Mouse (Mus musculus) CH12F3 (cell line): ENCODE results near the gene Nav3.

Experiments
- in situ Hi-C: fragments of 300-500 bp; cut with MboI; formaldehyde crosslinking; loops from 2 replicates; pipeline ENCODE4 v1.14.3; 2020; ENCODE audit warnings: low sequenced_read_pairs

The Nav3 gene

DNA sequence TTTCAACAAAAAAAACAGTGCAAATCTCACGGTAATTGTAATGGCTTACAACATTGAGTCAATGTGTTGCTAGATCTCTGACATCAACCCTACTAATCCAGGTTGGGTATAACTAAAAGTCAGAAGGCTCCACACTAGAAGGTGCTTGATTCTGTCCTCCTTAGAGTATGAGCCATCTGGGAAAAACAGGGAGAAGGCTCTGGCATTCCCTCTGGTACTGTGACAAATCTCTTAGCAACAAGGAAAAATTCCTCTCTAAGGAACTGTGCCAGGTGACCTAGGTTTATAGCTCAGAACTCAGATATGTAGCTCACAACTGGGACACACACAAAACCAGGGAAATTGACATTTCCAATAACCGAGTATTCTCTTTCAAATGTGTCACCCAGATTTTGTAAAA lies 597.4 kb downstream of the Nav3 start:
- in situ Hi-C loops: no loop called here

DNA sequence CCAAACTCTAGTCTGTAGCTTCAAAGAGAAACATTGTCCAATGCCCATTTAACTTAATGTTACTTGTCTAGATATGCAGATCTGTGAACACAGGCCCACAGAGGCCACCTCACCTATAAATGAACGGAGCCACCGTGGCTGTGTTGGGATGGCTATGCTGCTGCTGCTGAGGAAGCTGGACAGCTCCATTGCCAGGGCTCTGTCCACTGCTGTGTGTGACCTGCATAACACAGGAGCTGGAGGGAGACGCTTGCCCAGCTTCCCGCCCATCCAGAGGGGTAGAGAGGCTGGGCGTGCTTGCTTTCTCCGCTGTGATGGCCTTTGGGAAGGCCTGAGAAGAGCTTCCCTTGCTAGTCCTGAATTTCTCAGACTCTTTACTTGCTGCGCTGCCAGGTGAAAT lies 603.6 kb downstream of the Nav3 start:
- in situ Hi-C loops: no loop called here

- in situ Hi-C loops: no loop called here
Observed at GRCm38 (mm10) chr10:109847631-109848030, 608.4 kb downstream of the Nav3 start.

DNA sequence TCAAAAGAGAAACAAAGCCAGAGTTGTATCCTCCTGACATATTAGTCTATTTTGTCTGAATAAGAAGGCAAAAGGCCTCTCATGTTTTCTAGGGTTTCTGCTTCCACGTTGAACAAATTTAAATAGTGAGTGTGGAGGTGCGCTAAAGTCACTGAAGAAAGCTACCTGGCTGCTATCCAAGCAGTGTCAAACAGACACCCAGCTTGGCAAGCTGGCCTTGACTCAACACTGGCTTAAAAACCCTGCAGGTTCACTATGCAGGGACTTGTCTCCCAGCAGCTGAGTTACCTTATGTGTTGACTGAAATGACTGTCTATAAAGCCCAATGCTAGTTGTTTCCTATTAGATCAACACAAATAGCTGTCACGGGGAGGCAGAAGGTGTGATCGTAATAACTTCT lies 612.3 kb downstream of the Nav3 start:
- in situ Hi-C loops: no loop called here

DNA sequence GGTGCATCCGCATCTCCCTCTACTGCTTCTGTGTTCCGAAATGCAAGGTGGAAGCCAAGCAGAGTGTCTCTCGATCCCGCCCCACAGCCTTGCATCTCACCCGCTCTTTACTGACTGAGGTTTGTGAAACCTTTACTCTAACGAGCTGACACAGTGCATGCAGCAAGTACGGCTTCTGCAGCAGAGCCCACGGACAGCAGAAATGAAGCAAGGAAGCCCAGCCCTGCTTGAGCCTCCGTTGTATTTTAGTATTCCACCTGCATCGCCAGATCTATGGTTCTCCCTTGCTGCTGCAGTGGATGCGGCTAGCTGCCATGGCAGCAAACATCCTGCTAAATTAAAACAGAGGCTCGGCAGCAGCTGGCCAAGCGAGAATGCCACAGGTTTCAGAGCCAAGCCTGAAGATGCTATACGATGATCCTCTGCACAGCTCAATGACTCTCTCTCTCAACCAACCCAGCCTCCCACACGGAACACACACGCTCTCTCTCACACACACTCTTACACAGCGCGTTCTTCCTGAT lies 623.2 kb downstream of the Nav3 start:
- in situ Hi-C loops: no loop called here

- in situ Hi-C loops: no loop called here
Observed at GRCm38 (mm10) chr10:109806782-109807493, 649.1 kb downstream of the Nav3 start.

- in situ Hi-C loops: no loop called here
Observed at GRCm38 (mm10) chr10:109803441-109803840, 652.6 kb downstream of the Nav3 start.

DNA sequence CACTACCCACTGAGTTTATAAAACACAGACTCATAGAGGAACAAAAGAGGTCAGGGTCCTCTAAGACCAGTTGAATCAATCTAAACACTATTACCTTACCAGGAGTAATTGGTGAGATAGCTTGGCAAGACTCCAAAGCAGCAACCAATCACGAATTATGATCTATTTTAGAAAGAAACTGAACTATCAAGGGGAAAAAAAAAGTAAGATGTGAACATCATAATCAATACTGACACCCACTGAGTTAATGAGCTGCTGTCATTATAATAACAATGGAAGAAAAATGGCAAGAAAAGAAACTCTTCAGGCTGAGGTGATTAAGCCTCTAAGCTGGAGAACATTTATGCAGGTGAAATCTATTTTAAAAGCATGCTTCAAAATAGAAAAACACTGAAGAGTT lies 653.8 kb downstream of the Nav3 start:
- in situ Hi-C loops: no loop called here

DNA sequence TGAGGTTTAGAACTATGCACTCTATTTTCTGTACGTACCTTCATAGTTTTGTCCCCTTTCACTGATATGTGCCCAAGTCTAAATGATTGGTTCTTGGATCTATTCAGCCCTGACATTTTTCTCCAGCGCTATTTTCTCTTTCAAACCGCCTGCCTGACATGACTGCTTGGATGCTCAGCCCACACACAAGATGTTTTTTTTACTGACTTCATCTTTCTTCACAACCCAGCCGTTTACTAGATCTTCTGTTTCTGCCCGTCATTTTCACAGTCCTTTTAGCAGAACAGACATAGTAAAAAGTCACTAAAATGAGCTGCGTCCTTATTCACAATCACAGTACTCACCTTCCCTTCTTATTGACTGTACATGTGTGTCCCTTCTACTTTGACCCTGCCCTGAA lies 656.8 kb downstream of the Nav3 start:
- in situ Hi-C loops: no loop called here

- in situ Hi-C loops: no loop called here
Observed at GRCm38 (mm10) chr10:109796981-109797380, 659.0 kb downstream of the Nav3 start.

DNA sequence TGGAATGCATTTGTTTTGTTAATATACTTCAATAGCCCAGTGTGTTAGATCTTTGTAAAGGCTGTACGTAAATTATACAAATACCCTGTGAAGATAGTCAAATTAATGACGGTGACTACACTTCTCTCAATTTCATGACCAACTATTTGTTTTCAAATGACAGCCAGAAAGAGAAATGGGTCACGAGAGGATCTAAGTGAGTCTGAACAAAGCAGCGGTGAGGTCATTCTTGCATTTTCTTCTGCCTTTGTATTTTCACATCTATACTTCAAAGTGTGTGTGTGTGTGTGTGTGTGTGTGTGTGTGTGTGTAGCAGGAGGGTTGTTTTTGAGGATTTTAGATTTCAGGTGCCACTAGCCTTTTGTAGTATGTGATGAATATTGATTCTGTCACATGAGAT lies 662.5 kb downstream of the Nav3 start:
- in situ Hi-C loops: no loop called here

DNA sequence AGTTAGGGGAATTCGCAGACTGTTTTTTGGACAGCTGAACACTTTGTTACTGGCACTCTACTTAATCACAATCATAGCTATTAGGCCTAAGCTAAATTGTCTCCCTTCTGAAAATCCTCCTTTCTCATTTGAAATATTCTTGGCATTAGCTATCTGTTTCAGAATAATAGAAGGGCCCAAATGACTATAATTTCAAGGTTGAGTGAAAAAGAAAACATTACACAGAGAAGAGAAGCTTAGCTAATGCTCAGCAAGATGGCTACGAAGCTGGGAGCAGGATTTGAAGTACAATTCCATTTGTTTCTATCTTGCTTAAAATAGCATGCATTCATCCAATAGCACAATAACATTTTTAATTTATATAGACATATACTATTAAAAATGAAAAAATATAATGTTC lies 667.3 kb downstream of the Nav3 start:
- in situ Hi-C loops: no loop called here

- in situ Hi-C loops: no loop called here
Observed at GRCm38 (mm10) chr10:109779109-109779508, 676.9 kb downstream of the Nav3 start.

DNA sequence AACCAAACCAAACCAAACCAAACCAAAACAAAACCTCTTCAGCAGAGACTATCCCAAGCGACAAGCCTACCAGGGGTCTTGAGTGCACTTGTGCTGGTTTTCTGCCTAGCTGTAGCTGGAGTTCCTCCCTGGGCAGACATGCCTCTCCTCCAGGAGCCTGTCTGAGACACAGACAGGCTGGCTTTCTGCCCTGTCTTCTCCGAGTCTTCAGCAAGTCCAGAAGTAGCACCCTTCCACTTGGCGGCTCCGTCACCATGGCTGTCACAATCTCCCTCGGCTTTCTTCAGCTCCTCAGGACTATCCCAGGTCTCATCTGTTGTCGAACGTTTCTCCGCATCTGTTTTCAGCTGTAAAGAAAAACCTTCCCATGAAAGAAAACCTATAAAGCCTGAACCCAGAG lies 686.9 kb downstream of the Nav3 start:
- in situ Hi-C loops: no loop called here

GRCm38 (mm10) chr10:109765650-109766049 lies 690.4 kb downstream of the Nav3 start:
- in situ Hi-C loops: no loop called here

- in situ Hi-C loops: no loop called here
Observed at GRCm38 (mm10) chr10:109764412-109765101, 691.4 kb downstream of the Nav3 start.

GRCm38 (mm10) chr10:109758921-109759600 lies 696.9 kb downstream of the Nav3 start:
- in situ Hi-C loops: no loop called here

- in situ Hi-C loops: no loop called here
Observed at GRCm38 (mm10) chr10:109746901-109747300, 709.1 kb downstream of the Nav3 start.

DNA sequence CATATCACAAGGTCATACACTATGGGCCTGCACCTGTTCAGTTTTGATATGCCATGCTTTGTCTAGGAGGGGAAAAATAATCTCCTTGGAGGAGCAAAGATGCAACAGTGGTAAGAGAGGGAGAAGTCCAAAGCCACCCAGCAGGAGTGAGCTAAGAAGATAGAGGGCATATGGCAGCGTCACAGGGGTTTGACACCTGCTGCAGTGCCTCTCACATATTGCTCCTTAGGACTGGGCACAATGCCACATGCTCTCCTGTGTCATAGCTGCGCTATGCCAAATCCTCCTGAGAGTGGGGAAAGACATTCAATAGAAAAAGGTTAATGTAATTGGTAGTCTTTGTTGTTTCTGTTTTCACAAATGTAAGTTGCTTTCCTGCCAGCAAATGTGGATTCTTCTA lies 714.3 kb downstream of the Nav3 start:
- in situ Hi-C loops: no loop called here

DNA sequence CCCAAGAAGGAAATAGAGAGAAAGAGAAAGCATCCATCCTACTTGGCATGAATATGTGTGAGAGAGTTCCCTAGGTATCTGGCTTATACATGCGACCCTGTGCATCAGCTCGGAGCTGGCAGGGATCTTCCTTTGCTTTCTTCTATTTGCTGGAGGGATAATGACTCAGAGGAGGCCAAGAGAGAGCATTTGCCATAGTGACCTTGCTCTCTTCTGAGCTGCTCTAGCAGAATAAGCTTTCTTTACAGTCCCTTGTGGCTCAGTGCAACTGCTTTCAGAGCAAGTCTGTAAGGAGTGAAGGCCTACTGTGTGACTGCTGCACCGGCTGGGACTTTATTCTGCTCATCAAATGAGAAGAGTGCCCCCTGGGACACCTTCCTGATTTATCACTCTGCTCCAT lies 715.7 kb downstream of the Nav3 start:
- in situ Hi-C loops: no loop called here

- in situ Hi-C loops: no loop called here
Observed at GRCm38 (mm10) chr10:109723646-109724045, 732.4 kb downstream of the Nav3 start.

DNA sequence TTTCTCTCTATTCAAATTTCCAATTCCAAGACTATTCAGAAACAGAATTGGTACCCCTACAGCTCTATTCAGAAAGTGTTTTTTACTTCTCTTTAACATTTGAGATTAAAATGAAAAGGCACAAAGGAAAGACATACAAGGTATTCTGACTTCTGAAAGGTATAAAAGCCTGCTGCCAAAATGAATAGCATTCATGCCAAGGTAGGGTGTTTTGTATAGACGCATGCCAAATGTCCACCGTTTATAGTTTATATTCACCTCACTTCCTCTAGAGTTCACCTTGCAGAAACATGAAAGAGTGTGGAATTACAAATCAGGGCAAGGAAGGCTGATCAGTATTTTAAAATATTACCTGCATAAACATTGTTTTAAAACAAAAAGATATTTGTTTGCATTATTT lies 737.2 kb downstream of the Nav3 start:
- in situ Hi-C loops: no loop called here
